Mouse (Mus musculus): Measurements from ENCODE around the gene Trmt10a.

DNA sequence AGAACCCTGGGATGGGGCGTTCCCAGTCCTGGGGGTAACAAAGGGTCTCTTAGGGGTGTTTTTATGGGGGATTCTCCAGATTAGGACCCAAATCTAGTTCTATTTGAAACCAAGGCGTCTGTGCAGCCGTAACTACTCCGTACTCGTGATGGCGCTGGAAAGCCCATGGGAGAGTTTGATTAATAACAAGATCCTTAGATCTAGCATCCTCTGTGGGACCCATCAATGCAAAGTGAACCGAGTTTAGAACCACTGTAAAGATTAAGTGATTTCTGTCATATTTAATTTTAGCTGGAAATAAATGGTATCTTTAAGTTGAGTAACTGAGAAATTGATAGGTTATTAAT is 55.4 kb downstream of the Trmt10a start:
- TF ChIP-seq CTCF (IDR thresholded peaks at IDR 0.05; ENCODE audit: borderline replicate concordance, insufficient read depth, low read depth, low read length) (no peak), POLR2A (IDR thresholded peaks at IDR 0.05; ENCODE audit: borderline replicate concordance, insufficient read depth, low read length) (no peak)
